Mouse (Mus musculus): Measurements from ENCODE around the gene Sft2d2.

GRCm38 (mm10) chr1:165133279-165133678, 61.0 kb downstream of the Sft2d2 start:
- TF ChIP-seq CTCF (IDR thresholded peaks at IDR 0.05; ENCODE audit: low read depth, low read length) (no peak), POLR2A (IDR thresholded peaks at IDR 0.05; ENCODE audit: extremely low read depth, insufficient read depth, low read length) (no peak)

All from liver, adult 2 months (tissue).